ENCODE assay signal across 11 mouse cellular contexts in genomic region chr1:74035487-74035886, GRCm38 (mm10).
A peak's percentile ranks its signal among the peaks of the same experiment; 100 is the strongest.
DNase-seq lines count a peak whose midpoint lies in the region; ATAC-seq and TF ChIP-seq lines count a peak whose summit lies in the region.
"Had no signal": no experiment of that assay in that cellular context is flagged by ENCODE, and none has a peak within 500 bp of the region (broad histone marks: within the 10 kb centered on the region; RNA-seq: fewer than 3 reads in every experiment).

No protein-coding gene starts in this region.

- H3K4me2 ChIP-seq in hindbrain, embryonic 13.5 days: no peak overlapping the region
- no peak overlapping the region for H3K4me2 ChIP-seq in neural tube, embryonic 13.5 days
- peak overlapping the region; percentile 65 for H3K4me2 ChIP-seq in stomach, postnatal 0 days (replicated peaks; ENCODE audit: low read depth)

- 0 out of 2 replicates have a peak overlapping the region, but pooled peaks have one; percentile 41 for H3K27ac ChIP-seq in hindbrain, embryonic 10.5 days
- H3K27ac ChIP-seq in hindbrain, embryonic 13.5 days: no peak overlapping the region
- H3K27ac ChIP-seq in neural tube, embryonic 13.5 days (replicated peaks): no peak overlapping the region
- H3K27ac ChIP-seq in limb, embryonic 10.5 days: peak overlapping the region; percentile 81
- peak overlapping the region; percentile 81; the same call in 1 of the 2 replicates for H3K27ac ChIP-seq in stomach, postnatal 0 days (replicated peaks)

- H3K4me3 ChIP-seq in hindbrain, embryonic 10.5 days: no peak overlapping the region
- no peak overlapping the region for H3K4me3 ChIP-seq in hindbrain, embryonic 13.5 days
- no peak overlapping the region for H3K4me3 ChIP-seq in neural tube, embryonic 13.5 days
- no peak overlapping the region for H3K4me3 ChIP-seq in limb, embryonic 10.5 days
- peak overlapping the region; percentile 58 for H3K4me3 ChIP-seq in stomach, postnatal 0 days (ENCODE audit: low read depth, low read length)

- no peak overlapping the region for H3K9ac ChIP-seq in hindbrain, embryonic 13.5 days
- 0 out of 2 replicates have a peak overlapping the region, but pooled peaks have one; percentile 26 for H3K9ac ChIP-seq in neural tube, embryonic 13.5 days
- peak overlapping the region; percentile 71 for H3K9ac ChIP-seq in stomach, postnatal 0 days (ENCODE audit: low read length)

- peaks cover 59% of the 10 kb centered on the region for H3K4me1 ChIP-seq in hindbrain, embryonic 10.5 days (replicated peaks)
- peaks cover 40% of the 10 kb centered on the region for H3K4me1 ChIP-seq in hindbrain, embryonic 13.5 days (replicated peaks)
- H3K4me1 ChIP-seq in neural tube, embryonic 13.5 days (replicated peaks): peaks cover 43% of the 10 kb centered on the region
- H3K4me1 ChIP-seq in limb, embryonic 10.5 days: peaks cover 99% of the 10 kb centered on the region
- H3K4me1 ChIP-seq in stomach, postnatal 0 days (replicated peaks; ENCODE audit: control insufficient read depth, insufficient read depth): peaks cover 17% of the 10 kb centered on the region

- no peak for ATAC-seq in hindbrain, embryonic 13.5 days (ENCODE audit: low FRiP score)
- no peak for ATAC-seq in neural tube, embryonic 13.5 days (ENCODE audit: low read depth)
- ATAC-seq in stomach, postnatal 0 days (ENCODE audit: low FRiP score, low TSS enrichment): no peak
- ATAC-seq: CD4-positive, CD25-positive, alpha-beta regulatory T cell, adult 4 months had no signal

- no peaks in the 10 kb centered on the region for H3K36me3 ChIP-seq in hindbrain, embryonic 10.5 days
- no peaks in the 10 kb centered on the region for H3K36me3 ChIP-seq in hindbrain, embryonic 13.5 days
- H3K36me3 ChIP-seq in neural tube, embryonic 13.5 days: no peaks in the 10 kb centered on the region
- peaks cover 12% of the 10 kb centered on the region; the same call in 1 of the 2 replicates for H3K36me3 ChIP-seq in limb, embryonic 10.5 days
- H3K36me3 ChIP-seq in stomach, postnatal 0 days (ENCODE audit: control insufficient read depth, insufficient read depth, low read length): no peaks in the 10 kb centered on the region

- DNase-seq in hindbrain, embryonic 10.5 days (ENCODE audit: low spot score): no peak
- DNase-seq in neural tube, embryonic 10.5 days (ENCODE audit: extremely low spot score, low spot score): no peak
- no peak for DNase-seq in limb, embryonic 10.5 days (ENCODE audit: low spot score)
- DNase-seq in stomach, postnatal 0 days (ENCODE audit: low spot score): no peak
- no peak for DNase-seq in gastrocnemius, postnatal 25 days
- DNase-seq in natural killer cell, adult 2 months (ENCODE audit: low spot score in 2 of 2): no peak
- DNase-seq: cerebellum, postnatal 25 days; thymus, adult 2 months had no signal

- no peaks in the 10 kb centered on the region for H3K9me3 ChIP-seq in hindbrain, embryonic 10.5 days
- no peaks in the 10 kb centered on the region for H3K9me3 ChIP-seq in hindbrain, embryonic 13.5 days
- no peaks in the 10 kb centered on the region for H3K9me3 ChIP-seq in neural tube, embryonic 13.5 days
- H3K9me3 ChIP-seq in limb, embryonic 10.5 days (replicated peaks): no peaks in the 10 kb centered on the region
- no peaks in the 10 kb centered on the region for H3K9me3 ChIP-seq in stomach, postnatal 0 days (ENCODE audit: control insufficient read depth, low read length)

- 68% methylated on average over 4 of the region's 4 CpGs for WGBS in hindbrain, embryonic 10.5 days
- WGBS in hindbrain, embryonic 13.5 days: 67% methylated on average over 4 of the region's 4 CpGs
- WGBS in neural tube, embryonic 13.5 days: 75% methylated on average over 4 of the region's 4 CpGs
- WGBS in limb, embryonic 10.5 days: 57% methylated on average over 4 of the region's 4 CpGs
- 62% methylated on average over 4 of the region's 4 CpGs for WGBS in stomach, postnatal 0 days

- no peak for TF ChIP-seq CTCF in stomach, postnatal 0 days (IDR thresholded peaks at IDR 0.05; ENCODE audit: low read depth)

- peaks cover 49% of the 10 kb centered on the region for H3K27me3 ChIP-seq in hindbrain, embryonic 10.5 days (ENCODE audit: insufficient read depth, poor library complexity, severe bottlenecking)
- peaks cover 22% of the 10 kb centered on the region for H3K27me3 ChIP-seq in hindbrain, embryonic 13.5 days
- H3K27me3 ChIP-seq in neural tube, embryonic 13.5 days: peaks cover 15% of the 10 kb centered on the region
- H3K27me3 ChIP-seq in limb, embryonic 10.5 days (ENCODE audit: low read depth, poor library complexity, severe bottlenecking): no peaks in the 10 kb centered on the region
- H3K27me3 ChIP-seq in stomach, postnatal 0 days (ENCODE audit: control insufficient read depth, insufficient read depth, low read length): no peaks in the 10 kb centered on the region

- no peak for TF ChIP-seq EP300 in stomach, postnatal 0 days (optimal IDR thresholded peaks at IDR 0.05)

Comparison
In these comparisons a context has a peak if more than half of its experiments do, and no peak if none do; other contexts are left out.
1. H3K27ac ChIP-seq: peak in hindbrain, embryonic 10.5 days (single experiment), limb, embryonic 10.5 days (single experiment) and stomach, postnatal 0 days (single experiment); none in hindbrain, embryonic 13.5 days (single experiment) and neural tube, embryonic 13.5 days (single experiment).